Mouse (Mus musculus): Measurements from ENCODE around the gene Mrps6. TPM values are rescaled to one million over a fixed set of nuclear protein-coding genes. Genes with fewer than 3 reads are reported as not detected.

The Mrps6 gene
- polyA plus RNA-seq, 1 experiment from 2014 or later: 43.7 TPM

GRCm38 (mm10) chr16:92148367-92148728 lies 90.3 kb downstream of the Mrps6 start:
- Histone ChIP-seq H3K9me3 (replicated peaks) (no peaks in the 10 kb centered on the region), H3K27ac (no peak overlapping the region), H3K4me3 (replicated peaks) (no peak overlapping the region), H3K4me2 (no peak overlapping the region), H3K27me3 (no peaks in the 10 kb centered on the region), H3K9ac (no peak overlapping the region), H3K36me3 (no peaks in the 10 kb centered on the region), H3K4me1 (replicated peaks) (no peaks in the 10 kb centered on the region)
- ATAC-seq (ENCODE audit: low read depth): no peak
- no peak for DNase-seq
- WGBS (ENCODE audit: insufficient replicate concordance): 69% methylated on average over 2 of the region's 2 CpGs

GRCm38 (mm10) chr16:92150975-92151374 lies 92.9 kb downstream of the Mrps6 start:
- no peaks in the 10 kb centered on the region for H3K9me3 ChIP-seq (replicated peaks)
- 55% methylated on average over 4 of the region's 4 CpGs for WGBS (ENCODE audit: insufficient replicate concordance)
- no peak overlapping the region for H3K4me2 ChIP-seq
- no peak overlapping the region for H3K4me3 ChIP-seq (replicated peaks)
- no peak overlapping the region for H3K9ac ChIP-seq
- H3K4me1 ChIP-seq (replicated peaks): no peaks in the 10 kb centered on the region
- no peak for ATAC-seq (ENCODE audit: low read depth)
- H3K27ac ChIP-seq: no peak overlapping the region
- no peaks in the 10 kb centered on the region for H3K27me3 ChIP-seq
- no peak for DNase-seq
- no peaks in the 10 kb centered on the region for H3K36me3 ChIP-seq

DNA sequence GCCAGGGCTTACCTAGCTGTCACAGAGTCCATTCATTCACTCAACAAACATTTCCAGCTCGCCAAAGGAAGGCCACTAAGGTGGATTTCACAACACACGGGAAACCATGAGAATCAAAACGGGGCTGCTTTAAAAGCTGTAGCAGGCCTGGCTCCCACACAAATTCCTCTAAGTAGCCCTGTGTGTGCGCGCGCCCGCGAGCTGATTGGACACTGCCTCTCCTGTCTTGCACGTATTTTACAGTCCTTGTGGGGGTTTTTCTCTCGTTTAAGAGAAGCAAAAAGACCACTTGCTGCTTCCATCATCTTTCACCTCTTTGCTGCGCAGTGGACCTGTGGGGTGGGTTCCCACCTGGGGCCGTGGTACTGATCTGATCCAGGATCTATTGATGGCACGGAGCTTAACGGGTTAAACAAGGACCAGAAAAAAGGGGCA lies 100.0 kb downstream of the Mrps6 start:
- Histone ChIP-seq H3K27ac (peak overlapping the region; percentile 64), H3K27me3 (peaks cover 19% of the 10 kb centered on the region), H3K4me3 (replicated peaks) (peak overlapping the region; percentile 34), H3K4me1 (replicated peaks) (0 out of 2 replicates have a peak, but pooled peaks cover 3% of the 10 kb centered on the region), H3K9ac (no peak overlapping the region), H3K4me2 (peak overlapping the region; percentile 54), H3K36me3 (no peaks in the 10 kb centered on the region), H3K9me3 (replicated peaks) (no peaks in the 10 kb centered on the region)
- ATAC-seq (ENCODE audit: low read depth) (peak; percentile 27), DNase-seq (no peak)
- 10% methylated on average over 14 of the region's 14 CpGs for WGBS (ENCODE audit: insufficient replicate concordance)

GRCm38 (mm10) chr16:92158461-92159091 lies 100.5 kb downstream of the Mrps6 start:
- peak overlapping the region; percentile 34 for H3K4me3 ChIP-seq (replicated peaks)
- ATAC-seq (ENCODE audit: low read depth) (peak; percentile 73), DNase-seq (no peak)

GRCm38 (mm10) chr16:92159114-92159513 lies 101.0 kb downstream of the Mrps6 start:
- Histone ChIP-seq H3K27ac (peak overlapping the region; percentile 64; the same call in 1 of the 2 replicates), H3K4me3 (replicated peaks) (no peak overlapping the region), H3K9me3 (replicated peaks) (no peaks in the 10 kb centered on the region), H3K4me1 (replicated peaks) (0 out of 2 replicates have a peak, but pooled peaks cover 3% of the 10 kb centered on the region), H3K36me3 (no peaks in the 10 kb centered on the region), H3K4me2 (peak overlapping the region; percentile 54), H3K27me3 (peaks cover 19% of the 10 kb centered on the region), H3K9ac (no peak overlapping the region)
- DNase-seq (no peak), ATAC-seq (ENCODE audit: low read depth) (peak; percentile 27; the same call in 1 of the 2 replicates)
- 19% methylated on average over 6 of the region's 6 CpGs for WGBS (ENCODE audit: insufficient replicate concordance)

More at GRCm38 (mm10) chr16:92158461-92159091, 100.5 kb downstream of the Mrps6 start:
- H3K27ac ChIP-seq: peak overlapping the region; percentile 64
- H3K27me3 ChIP-seq: peaks cover 19% of the 10 kb centered on the region
- peak overlapping the region; percentile 54 for H3K4me2 ChIP-seq
- no peak overlapping the region for H3K9ac ChIP-seq
- H3K9me3 ChIP-seq (replicated peaks): no peaks in the 10 kb centered on the region
- H3K36me3 ChIP-seq: no peaks in the 10 kb centered on the region
- 5% methylated on average over 30 of the region's 30 CpGs for WGBS (ENCODE audit: insufficient replicate concordance)
- H3K4me1 ChIP-seq (replicated peaks): 0 out of 2 replicates have a peak, but pooled peaks cover 3% of the 10 kb centered on the region

Other genes with a start within 250 kb of the Mrps6 start
- not detected in 2 replicates for gene Gm49711, start within 50 bp of the Mrps6 start, polyA plus RNA-seq (2015; fragmentation: Nextera tagmentation; extraction: Ambion mirVana)
- 0.96 and 1.3 TPM in 2 replicates for gene Slc5a3, start 52 bp downstream of the Mrps6 start, polyA plus RNA-seq (2015; fragmentation: Nextera tagmentation; extraction: Ambion mirVana)
- 0.06 TPM in 1 of 2 replicates, not detected in the other for gene Kcne2, start 234.1 kb downstream of the Mrps6 start, polyA plus RNA-seq (2015; fragmentation: Nextera tagmentation; extraction: Ambion mirVana)
- 65.6 and 74.9 TPM in 2 replicates for gene Smim11, start 243.0 kb downstream of the Mrps6 start, polyA plus RNA-seq (2015; fragmentation: Nextera tagmentation; extraction: Ambion mirVana)

Measured in liver, embryonic 13.5 days (tissue).